Mouse (Mus musculus) liver, embryonic 14.5 days (tissue): ENCODE measurements around the gene Srbd1. TPM values are rescaled to one million over a fixed set of nuclear protein-coding genes. Genes with fewer than 3 reads are reported as not detected.

ENCODE experiments used
- ATAC-seq: fragments of 200-750 bp; cut with Nextera tagmentation; 2 replicates; pipeline ENCODE4 v1.8.0; 2017; ENCODE audit warnings: moderate number of reproducible peaks, mild to moderate bottlenecking, moderate library complexity; ENCODE audit not compliant: insufficient read depth
- DNase-seq, 3 experiments: peaks; one replicate each; pipeline ENCODE4 v3.0.0-alpha.2; 2012 to 2013; ENCODE audit warnings: low read depth in 3 of 3, low spot score in 3 of 3
- H3K27ac ChIP-seq: fragments of 300-500 bp; sonication (generic); 2 replicates; pipeline ENCODE4 v1.5.1; 2014; ENCODE audit warnings: moderate library complexity, mild to moderate bottlenecking, control low read depth, inconsistent platforms
- H3K27me3 ChIP-seq: fragments of 300-500 bp; sonication (generic); 2 replicates; pipeline ENCODE4 v1.6.1; 2014; ENCODE audit warnings: mild to moderate bottlenecking, low read length, moderate library complexity; ENCODE audit not compliant: control insufficient read depth, insufficient read depth
- H3K36me3 ChIP-seq: fragments of 300-500 bp; sonication (generic); replicated peaks from 2 replicates; pipeline ENCODE4 v1.6.1; 2014; ENCODE audit warnings: low read depth; ENCODE audit not compliant: control insufficient read depth, insufficient read depth
- H3K4me1 ChIP-seq, 2 experiments: fragments of 200-500 bp in 1 of 2; fragments of 300-500 bp in 1 of 2; sonication (generic) in 1 of 2; replicated peaks; 2 replicates each; pipeline ENCODE4 v1.6.1; 2012 to 2014; ENCODE audit warnings: antibody characterized with exemption in 1 of 2, inconsistent platforms in 1 of 2, low read length in 1 of 2; ENCODE audit not compliant: control insufficient read depth in 2 of 2, insufficient read depth in 2 of 2
- H3K4me2 ChIP-seq: fragments of 300-500 bp; sonication (generic); 2 replicates; pipeline ENCODE4 v1.6.1; 2014; ENCODE audit warnings: low read depth, mild to moderate bottlenecking, control low read depth, moderate library complexity
- H3K4me3 ChIP-seq, 2 experiments: fragments of 200-500 bp in 1 of 2; fragments of 300-500 bp in 1 of 2; sonication (generic) in 1 of 2; 2 replicates each; pipeline ENCODE4 v1.5.1; 2012 to 2014; ENCODE audit warnings: low read depth in 2 of 2, low read length in 2 of 2, mild to moderate bottlenecking in 2 of 2, control low read depth in 1 of 2, inconsistent platforms in 1 of 2, moderate library complexity in 1 of 2; ENCODE audit not compliant: insufficient read depth in 1 of 2
- H3K9ac ChIP-seq: fragments of 300-500 bp; sonication (generic); replicated peaks from 2 replicates; pipeline ENCODE4 v1.6.1; 2014; ENCODE audit warnings: mild to moderate bottlenecking, control low read depth, moderate library complexity
- H3K9me3 ChIP-seq: fragments of 300-500 bp; sonication (generic); 2 replicates; pipeline ENCODE4 v1.6.1; 2016; ENCODE audit warnings: low read length, mixed read lengths; ENCODE audit not compliant: control insufficient read depth
- CTCF ChIP-seq: IDR thresholded peaks from 2 replicates; pipeline ENCODE4 v1.5.1; 2016; ENCODE audit warnings: antibody characterized with exemption, low read depth, control low read depth
- EP300 ChIP-seq: IDR thresholded peaks from 2 replicates; pipeline ENCODE4 v1.6.1; 2016; ENCODE audit warnings: antibody characterized with exemption, low read depth
- WGBS: fragments of 180-500 bp; shearing (Covaris S2); extraction: QIAGEN DNeasy Blood & Tissue Kit; methylation state at CpG from one replicate; pipeline ENCODE4 v1.1.7; 2014; ENCODE audit not compliant: insufficient replicate concordance; 5-methylcytosine and 5-hydroxymethylcytosine counted together
- polyA plus RNA-seq, 2 experiments: library from polyadenylated mRNA; depleted of rRNA in 1 of 2; stranded (reverse) in 1 of 2; unstranded in 1 of 2; fragments of >200 nt; fragmentation: Nextera tagmentation in 1 of 2; extraction: Ambion mirVana in 1 of 2; gene quantifications; 2 replicates each; pipeline versions ENCODE4 v1.2.1 to v1.2.3; 2012 to 2014

Srbd1 gene
- polyA plus RNA-seq, 2 experiments = 3.8 to 4.6 TPM

- Histone ChIP-seq H3K4me2 (no peak overlapping the region), H3K4me3 (no peak overlapping the region), H3K9ac (no peak overlapping the region), H3K4me1 (no peaks in the 10 kb centered on the region), H3K27me3 (no peaks in the 10 kb centered on the region), H3K9me3 (no peaks in the 10 kb centered on the region), H3K27ac (no peak overlapping the region), H3K36me3 (no peaks in the 10 kb centered on the region)
- 26% methylated on average over 5 of the region's 5 CpGs for WGBS
- TF ChIP-seq CTCF (peak; percentile 95), EP300 (no peak)
- ATAC-seq (0 out of 2 replicates have a peak, but pooled peaks have one; percentile 35), DNase-seq (peak; percentile 16 to 29 (median 28))
Measured at GRCm38 (mm10) chr17:86063461-86063860, 81.5 kb downstream of the Srbd1 start.

- H3K27me3 ChIP-seq = no peaks in the 10 kb centered on the region
- TF ChIP-seq CTCF (no peak), EP300 (no peak)
- no peaks in the 10 kb centered on the region for H3K4me1 ChIP-seq
- no peaks in the 10 kb centered on the region for H3K36me3 ChIP-seq
- DNase-seq = no peak
- no peaks in the 10 kb centered on the region for H3K9me3 ChIP-seq
- no peak overlapping the region for H3K9ac ChIP-seq
- no peak for ATAC-seq
- H3K27ac ChIP-seq = no peak overlapping the region
- no peak overlapping the region for H3K4me2 ChIP-seq
- 55% methylated on average over 5 of the region's 5 CpGs for WGBS
- no peak overlapping the region for H3K4me3 ChIP-seq
Measured at GRCm38 (mm10) chr17:86060911-86061310, 84.1 kb downstream of the Srbd1 start.

GRCm38 (mm10) chr17:86040221-86040984 lies 104.6 kb downstream of the Srbd1 start:
- H3K27me3 ChIP-seq = no peaks in the 10 kb centered on the region
- TF ChIP-seq CTCF (no peak), EP300 (no peak)
- H3K4me3 ChIP-seq = no peak overlapping the region
- H3K27ac ChIP-seq = no peak overlapping the region
- no peaks in the 10 kb centered on the region for H3K36me3 ChIP-seq
- peaks cover 0 to 4% of the 10 kb centered on the region in 2 experiments; a peak in 2 of 4 replicates for H3K4me1 ChIP-seq
- no peak for DNase-seq
- H3K9ac ChIP-seq = no peak overlapping the region
- no peaks in the 10 kb centered on the region for H3K9me3 ChIP-seq
- WGBS = 74% methylated on average over 13 of the region's 13 CpGs
- no peak overlapping the region for H3K4me2 ChIP-seq
- ATAC-seq = no peak

GRCm38 (mm10) chr17:86039741-86040140 lies 105.2 kb downstream of the Srbd1 start:
- no peak for TF ChIP-seq CTCF
- no peak for TF ChIP-seq EP300
- ATAC-seq = no peak

GRCm38 (mm10) chr17:86038211-86038648 lies 106.7 kb downstream of the Srbd1 start:
- H3K27me3 ChIP-seq = no peaks in the 10 kb centered on the region
- H3K9me3 ChIP-seq = no peaks in the 10 kb centered on the region
- no peak overlapping the region for H3K27ac ChIP-seq
- ATAC-seq (no peak), DNase-seq (no peak)
- H3K4me2 ChIP-seq = no peak overlapping the region
- peaks cover 0 to 4% of the 10 kb centered on the region in 2 experiments; a peak in 2 of 4 replicates for H3K4me1 ChIP-seq
- no peak overlapping the region for H3K4me3 ChIP-seq
- WGBS = 46% methylated on average over 13 of the region's 13 CpGs
- H3K9ac ChIP-seq = no peak overlapping the region
- H3K36me3 ChIP-seq = no peaks in the 10 kb centered on the region
- TF ChIP-seq CTCF (no peak), EP300 (no peak)

More at GRCm38 (mm10) chr17:86039741-86040140, 105.2 kb downstream of the Srbd1 start:
- H3K27ac ChIP-seq = no peak overlapping the region
- H3K4me1 ChIP-seq = peaks cover 0 to 4% of the 10 kb centered on the region in 2 experiments; a peak in 2 of 4 replicates
- H3K9ac ChIP-seq = no peak overlapping the region
- H3K9me3 ChIP-seq = no peaks in the 10 kb centered on the region
- no peak for DNase-seq
- H3K4me2 ChIP-seq = no peak overlapping the region
- H3K36me3 ChIP-seq = no peaks in the 10 kb centered on the region
- H3K27me3 ChIP-seq = no peaks in the 10 kb centered on the region
- no peak overlapping the region for H3K4me3 ChIP-seq
- 73% methylated on average over 3 of the region's 3 CpGs for WGBS
